Mouse (Mus musculus): ENCODE results near the gene Gm960. TPM values are rescaled to one million over a fixed set of nuclear protein-coding genes. Genes with fewer than 3 reads are reported as not detected.
A peak's percentile ranks its signal among the peaks of the same experiment; 100 is the strongest.

The Gm960 gene
- total RNA-seq (2014; fragmentation: Nextera tagmentation) (not detected in 2 replicates), total RNA-seq (2017) (not detected in 2 replicates)

GRCm38 (mm10) chr19:4698205-4698677 is at the start of gene Gm960:
Gm960 (minus strand) TSS chr19:4698668.
- peak; percentile 35 for ATAC-seq (replicated peaks; ENCODE audit: poor library complexity, severe bottlenecking)

- ATAC-seq (replicated peaks; ENCODE audit: poor library complexity, severe bottlenecking), result no peak
Observed at GRCm38 (mm10) chr19:4747631-4748312, 49.3 kb upstream of the Gm960 start.

GRCm38 (mm10) chr19:4746611-4747010 is 48.1 kb upstream of the Gm960 start:
- ATAC-seq (replicated peaks; ENCODE audit: poor library complexity, severe bottlenecking), result no peak

GRCm38 (mm10) chr19:4745681-4746080 is 47.2 kb upstream of the Gm960 start:
- no peak for ATAC-seq (replicated peaks; ENCODE audit: poor library complexity, severe bottlenecking)

- ATAC-seq (replicated peaks; ENCODE audit: poor library complexity, severe bottlenecking), result no peak
Observed at GRCm38 (mm10) chr19:4745057-4745456, 46.6 kb upstream of the Gm960 start.

GRCm38 (mm10) chr19:4744026-4744425 is 45.6 kb upstream of the Gm960 start:
- ATAC-seq (replicated peaks; ENCODE audit: poor library complexity, severe bottlenecking), result no peak

GRCm38 (mm10) chr19:4743524-4743923 is 45.1 kb upstream of the Gm960 start:
- ATAC-seq (replicated peaks; ENCODE audit: poor library complexity, severe bottlenecking), result no peak

- no peak for ATAC-seq (replicated peaks; ENCODE audit: poor library complexity, severe bottlenecking)
Observed at GRCm38 (mm10) chr19:4742229-4742628, 43.8 kb upstream of the Gm960 start.

- no peak for ATAC-seq (replicated peaks; ENCODE audit: poor library complexity, severe bottlenecking)
Observed at GRCm38 (mm10) chr19:4741482-4741881, 43.0 kb upstream of the Gm960 start.

GRCm38 (mm10) chr19:4739762-4740161 is 41.3 kb upstream of the Gm960 start:
- no peak for ATAC-seq (replicated peaks; ENCODE audit: poor library complexity, severe bottlenecking)

GRCm38 (mm10) chr19:4739053-4739452 is 40.6 kb upstream of the Gm960 start:
- no peak for ATAC-seq (replicated peaks; ENCODE audit: poor library complexity, severe bottlenecking)

- ATAC-seq (replicated peaks; ENCODE audit: poor library complexity, severe bottlenecking), result no peak
Observed at GRCm38 (mm10) chr19:4737866-4738265, 39.4 kb upstream of the Gm960 start.

GRCm38 (mm10) chr19:4733052-4733451 is 34.6 kb upstream of the Gm960 start:
- no peak for ATAC-seq (replicated peaks; ENCODE audit: poor library complexity, severe bottlenecking)

- ATAC-seq (replicated peaks; ENCODE audit: poor library complexity, severe bottlenecking), result no peak
Observed at GRCm38 (mm10) chr19:4729186-4729585, 30.7 kb upstream of the Gm960 start.

- no peak for ATAC-seq (replicated peaks; ENCODE audit: poor library complexity, severe bottlenecking)
Observed at GRCm38 (mm10) chr19:4720671-4721244, 22.3 kb upstream of the Gm960 start.

GRCm38 (mm10) chr19:4720112-4720511 is 21.6 kb upstream of the Gm960 start:
- ATAC-seq (replicated peaks; ENCODE audit: poor library complexity, severe bottlenecking), result no peak

- no peak for ATAC-seq (replicated peaks; ENCODE audit: poor library complexity, severe bottlenecking)
Observed at GRCm38 (mm10) chr19:4719351-4719764, 20.9 kb upstream of the Gm960 start.

- peak; percentile 82 for ATAC-seq (replicated peaks; ENCODE audit: poor library complexity, severe bottlenecking)
Observed at GRCm38 (mm10) chr19:4718716-4719115, 20.2 kb upstream of the Gm960 start.

- no peak for ATAC-seq (replicated peaks; ENCODE audit: poor library complexity, severe bottlenecking)
Observed at GRCm38 (mm10) chr19:4717281-4717680, 18.8 kb upstream of the Gm960 start.

GRCm38 (mm10) chr19:4716756-4717155 is 18.3 kb upstream of the Gm960 start:
- no peak for ATAC-seq (replicated peaks; ENCODE audit: poor library complexity, severe bottlenecking)

GRCm38 (mm10) chr19:4713886-4714285 is 15.4 kb upstream of the Gm960 start:
- no peak for ATAC-seq (replicated peaks; ENCODE audit: poor library complexity, severe bottlenecking)
